Mouse (Mus musculus): ENCODE measurements around the gene Gm43638. TPM values are rescaled to one million over a fixed set of nuclear protein-coding genes. Genes with fewer than 3 reads are reported as not detected.
"Not testable (repeated sequence)": the region's sequence is repeated elsewhere in the genome, so short reads cannot be mapped to it uniquely, and the experiment has no call there.

Gm43638 gene
- total RNA-seq (2018; cell fraction: chromatin; rRNA removed), result not detected
- total RNA-seq (2018; cell fraction: cytosol; rRNA removed), result not detected
- not detected for total RNA-seq (2018; cell fraction: nucleus; rRNA removed)
- not detected in 3 replicates for polyA plus RNA-seq (2018)

GRCm38 (mm10) chr5:87486706-87487105 is at the start of gene Gm43638:
Gm43638 (minus strand) TSS chr5:87486806.
- H3K27ac ChIP-seq; H3K4me3 ChIP-seq (ENCODE audit: inconsistent target); H3K36me3 ChIP-seq (ENCODE audit: inconsistent target); H3K79me2 ChIP-seq (ENCODE audit: inconsistent target): not testable (repeated sequence)
- WGBS (ENCODE audit: missing documents), result 80% methylated on average over 1 of the region's 1 CpGs

GRCm38 (mm10) chr5:87535994-87536644 is 49.5 kb upstream of the Gm43638 start:
- 93% methylated on average over 4 of the region's 4 CpGs for WGBS (ENCODE audit: missing documents)
- Histone ChIP-seq H3K4me3 (ENCODE audit: inconsistent target) (no peak overlapping the region), H3K36me3 (ENCODE audit: inconsistent target) (no peaks in the 10 kb centered on the region), H3K27ac (no peak overlapping the region), H3K79me2 (ENCODE audit: inconsistent target) (no peaks in the 10 kb centered on the region)

- 71% methylated on average over 2 of the region's 2 CpGs for WGBS (ENCODE audit: missing documents)
- no peak overlapping the region for H3K4me3 ChIP-seq (ENCODE audit: inconsistent target)
- H3K27ac ChIP-seq, result no peak overlapping the region
- H3K79me2 ChIP-seq (ENCODE audit: inconsistent target), result no peaks in the 10 kb centered on the region
- no peaks in the 10 kb centered on the region for H3K36me3 ChIP-seq (ENCODE audit: inconsistent target)
These were observed 45.7 kb upstream of the Gm43638 start for GRCm38 (mm10) chr5:87532288-87532687.

GRCm38 (mm10) chr5:87523561-87523960 is 37.0 kb upstream of the Gm43638 start:
- WGBS (ENCODE audit: missing documents), result 93% methylated on average over 1 of the region's 2 CpGs
- H3K36me3 ChIP-seq (ENCODE audit: inconsistent target); H3K4me3 ChIP-seq (ENCODE audit: inconsistent target); H3K27ac ChIP-seq; H3K79me2 ChIP-seq (ENCODE audit: inconsistent target): not testable (repeated sequence)

GRCm38 (mm10) chr5:87505776-87506458 is 19.3 kb upstream of the Gm43638 start:
- no peaks in the 10 kb centered on the region for H3K36me3 ChIP-seq (ENCODE audit: inconsistent target)
- H3K27ac ChIP-seq, result no peak overlapping the region
- 67% methylated on average over 4 of the region's 4 CpGs for WGBS (ENCODE audit: missing documents)
- H3K4me3 ChIP-seq (ENCODE audit: inconsistent target), result no peak overlapping the region
- H3K79me2 ChIP-seq (ENCODE audit: inconsistent target), result no peaks in the 10 kb centered on the region

- Histone ChIP-seq H3K4me3 (ENCODE audit: inconsistent target) (no peak overlapping the region), H3K27ac (no peak overlapping the region), H3K36me3 (ENCODE audit: inconsistent target) (no peaks in the 10 kb centered on the region), H3K79me2 (ENCODE audit: inconsistent target) (no peaks in the 10 kb centered on the region)
- WGBS (ENCODE audit: missing documents), result 71% methylated on average over 1 of the region's 1 CpGs
These were observed 16.1 kb upstream of the Gm43638 start for GRCm38 (mm10) chr5:87502687-87503086.

- H3K79me2 ChIP-seq (ENCODE audit: inconsistent target), result no peaks in the 10 kb centered on the region
- H3K4me3 ChIP-seq (ENCODE audit: inconsistent target), result no peak overlapping the region
- H3K27ac ChIP-seq, result no peak overlapping the region
- H3K36me3 ChIP-seq (ENCODE audit: inconsistent target), result no peaks in the 10 kb centered on the region
These were observed 12.7 kb upstream of the Gm43638 start for GRCm38 (mm10) chr5:87499341-87499740.

- Histone ChIP-seq H3K4me3 (ENCODE audit: inconsistent target) (no peak overlapping the region), H3K36me3 (ENCODE audit: inconsistent target) (no peaks in the 10 kb centered on the region), H3K27ac (no peak overlapping the region), H3K79me2 (ENCODE audit: inconsistent target) (no peaks in the 10 kb centered on the region)
These were observed 12.3 kb upstream of the Gm43638 start for GRCm38 (mm10) chr5:87498936-87499335.

GRCm38 (mm10) chr5:87490771-87491170 is 4.2 kb upstream of the Gm43638 start, which contains the start of gene Ugt2a1:
Ugt2a1 (minus strand) TSS chr5:87490871.
- 78% methylated on average over 1 of the region's 1 CpGs for WGBS (ENCODE audit: missing documents)
- Histone ChIP-seq H3K27ac (no peak within 1 kb of the TSS), H3K79me2 (ENCODE audit: inconsistent target) (no peaks in the 10 kb centered on the region), H3K4me3 (ENCODE audit: inconsistent target) (no peak within 1 kb of the TSS), H3K36me3 (ENCODE audit: inconsistent target) (no peaks in the 10 kb centered on the region)

- WGBS (ENCODE audit: missing documents), result 86% methylated on average over 5 of the region's 5 CpGs
- Histone ChIP-seq H3K79me2 (ENCODE audit: inconsistent target) (no peaks in the 10 kb centered on the region), H3K27ac (no peak within 1 kb of the TSS), H3K36me3 (ENCODE audit: inconsistent target) (no peaks in the 10 kb centered on the region), H3K4me3 (ENCODE audit: inconsistent target) (no peak within 1 kb of the TSS)
These were observed 4.4 kb downstream of the Gm43638 start, which contains the start of gene Ugt2a2 for GRCm38 (mm10) chr5:87482160-87482559. Ugt2a2 (minus strand) TSS chr5:87482260.

GRCm38 (mm10) chr5:87458810-87459209 is 27.8 kb downstream of the Gm43638 start:
- H3K4me3 ChIP-seq (ENCODE audit: inconsistent target), result no peak overlapping the region
- no peak overlapping the region for H3K27ac ChIP-seq
- H3K79me2 ChIP-seq (ENCODE audit: inconsistent target), result no peaks in the 10 kb centered on the region
- no peaks in the 10 kb centered on the region for H3K36me3 ChIP-seq (ENCODE audit: inconsistent target)
- 65% methylated on average over 1 of the region's 1 CpGs for WGBS (ENCODE audit: missing documents)

GRCm38 (mm10) chr5:87457701-87458100 is 28.9 kb downstream of the Gm43638 start:
- Histone ChIP-seq H3K4me3 (ENCODE audit: inconsistent target) (no peak overlapping the region), H3K27ac (no peak overlapping the region), H3K36me3 (ENCODE audit: inconsistent target) (no peaks in the 10 kb centered on the region), H3K79me2 (ENCODE audit: inconsistent target) (no peaks in the 10 kb centered on the region)

GRCm38 (mm10) chr5:87456216-87456850 is 30.3 kb downstream of the Gm43638 start:
- 83% methylated on average over 3 of the region's 3 CpGs for WGBS (ENCODE audit: missing documents)
- no peaks in the 10 kb centered on the region for H3K79me2 ChIP-seq (ENCODE audit: inconsistent target)
- no peaks in the 10 kb centered on the region for H3K36me3 ChIP-seq (ENCODE audit: inconsistent target)
- H3K27ac ChIP-seq, result no peak overlapping the region
- no peak overlapping the region for H3K4me3 ChIP-seq (ENCODE audit: inconsistent target)

- Histone ChIP-seq H3K79me2 (ENCODE audit: inconsistent target) (no peaks in the 10 kb centered on the region), H3K4me3 (ENCODE audit: inconsistent target) (no peak overlapping the region), H3K27ac (no peak overlapping the region), H3K36me3 (ENCODE audit: inconsistent target) (no peaks in the 10 kb centered on the region)
These were observed 31.1 kb downstream of the Gm43638 start for GRCm38 (mm10) chr5:87455519-87455918.

- not testable (repeated sequence) for H3K4me3 ChIP-seq (ENCODE audit: inconsistent target); H3K79me2 ChIP-seq (ENCODE audit: inconsistent target); H3K36me3 ChIP-seq (ENCODE audit: inconsistent target); H3K27ac ChIP-seq
- WGBS (ENCODE audit: missing documents), result 74% methylated on average over 3 of the region's 5 CpGs
These were observed 34.1 kb downstream of the Gm43638 start for GRCm38 (mm10) chr5:87452514-87452913.
